Mouse (Mus musculus) midbrain, embryonic 14.5 days (tissue): Measurements from ENCODE around the gene Zdhhc19. TPM values are rescaled to one million over a fixed set of nuclear protein-coding genes. Genes with fewer than 3 reads are reported as not detected.
A peak's percentile ranks its signal among the peaks of the same experiment; 100 is the strongest.

Experiments
- ATAC-seq: fragments of 200-750 bp; cut with Nextera tagmentation; 2 replicates; pipeline ENCODE4 v1.8.0; 2017; ENCODE audit warnings: moderate number of reproducible peaks, moderate library complexity; ENCODE audit not compliant: low FRiP score, low TSS enrichment
- DNase-seq: peaks from one replicate; pipeline ENCODE4 v3.0.0-alpha.2; 2015
- H3K27ac ChIP-seq: fragments of 300-500 bp; sonication (generic); replicated peaks from 2 replicates; pipeline ENCODE4 v1.5.1; 2014; ENCODE audit warnings: mild to moderate bottlenecking, low read depth, low read length, moderate library complexity
- H3K27me3 ChIP-seq: fragments of 300-500 bp; sonication (generic); 2 replicates; pipeline ENCODE4 v1.6.1; 2014; ENCODE audit warnings: low read length, control low read depth, mixed read lengths; ENCODE audit not compliant: control insufficient read depth, insufficient read depth
- H3K36me3 ChIP-seq: fragments of 300-500 bp; sonication (generic); 2 replicates; pipeline ENCODE4 v1.6.1; 2014; ENCODE audit warnings: low read length, control low read depth; ENCODE audit not compliant: control insufficient read depth, insufficient read depth
- H3K4me1 ChIP-seq: fragments of 300-500 bp; sonication (generic); 2 replicates; pipeline ENCODE4 v1.6.1; 2014; ENCODE audit warnings: mild to moderate bottlenecking, antibody characterized with exemption, low read length, control low read depth; ENCODE audit not compliant: control insufficient read depth, insufficient read depth
- H3K4me2 ChIP-seq: fragments of 300-500 bp; sonication (generic); 2 replicates; pipeline ENCODE4 v1.6.1; 2014; ENCODE audit warnings: mild to moderate bottlenecking, low read length, moderate library complexity
- H3K4me3 ChIP-seq: fragments of 300-500 bp; sonication (generic); replicated peaks from 2 replicates; pipeline ENCODE4 v1.5.1; 2014; ENCODE audit warnings: low read depth, low read length
- H3K9ac ChIP-seq: fragments of 300-500 bp; sonication (generic); replicated peaks from 2 replicates; pipeline ENCODE4 v1.6.1; 2014; ENCODE audit warnings: mild to moderate bottlenecking, low read length, moderate library complexity
- H3K9me3 ChIP-seq: fragments of 300-500 bp; sonication (generic); 2 replicates; pipeline ENCODE4 v1.6.1; 2016; ENCODE audit warnings: low read length, control low read depth, mixed read lengths; ENCODE audit not compliant: control insufficient read depth
- WGBS: fragments of 180-500 bp; shearing (Covaris S2); extraction: QIAGEN DNeasy Blood & Tissue Kit; methylation state at CpG from one replicate; pipeline ENCODE4 v1.1.7; 2014; 5-methylcytosine and 5-hydroxymethylcytosine counted together
- polyA plus RNA-seq: library from polyadenylated mRNA; unstranded; fragments of >200 nt; fragmentation: Nextera tagmentation; extraction: Ambion mirVana; gene quantifications from 2 replicates; pipeline ENCODE4 v1.2.1, GENCODE M21; 2014

The Zdhhc19 gene
- polyA plus RNA-seq, 1 experiment from 2014 or later: not detected

- H3K27ac ChIP-seq: no peak overlapping the region
- DNase-seq: no peak
- no peaks in the 10 kb centered on the region for H3K9me3 ChIP-seq
- H3K27me3 ChIP-seq: no peaks in the 10 kb centered on the region
- no peak overlapping the region for H3K4me3 ChIP-seq
- 81% methylated on average over 4 of the region's 4 CpGs for WGBS
- H3K9ac ChIP-seq: no peak overlapping the region
- no peaks in the 10 kb centered on the region for H3K4me1 ChIP-seq
- no peak overlapping the region for H3K4me2 ChIP-seq
- H3K36me3 ChIP-seq: no peaks in the 10 kb centered on the region
- ATAC-seq: no peak
These were observed 76.5 kb downstream of the Zdhhc19 start for GRCm38 (mm10) chr16:32572528-32572927.

- H3K9me3 ChIP-seq: no peaks in the 10 kb centered on the region
- WGBS: 89% methylated on average over 4 of the region's 4 CpGs
- ATAC-seq: no peak
- no peak overlapping the region for H3K4me3 ChIP-seq
- H3K27ac ChIP-seq: no peak overlapping the region
- no peak overlapping the region for H3K9ac ChIP-seq
- no peaks in the 10 kb centered on the region for H3K4me1 ChIP-seq
- H3K36me3 ChIP-seq: no peaks in the 10 kb centered on the region
- no peaks in the 10 kb centered on the region for H3K27me3 ChIP-seq
- DNase-seq: no peak
- H3K4me2 ChIP-seq: no peak overlapping the region
These were observed 90.4 kb downstream of the Zdhhc19 start for GRCm38 (mm10) chr16:32586482-32586881.

DNA sequence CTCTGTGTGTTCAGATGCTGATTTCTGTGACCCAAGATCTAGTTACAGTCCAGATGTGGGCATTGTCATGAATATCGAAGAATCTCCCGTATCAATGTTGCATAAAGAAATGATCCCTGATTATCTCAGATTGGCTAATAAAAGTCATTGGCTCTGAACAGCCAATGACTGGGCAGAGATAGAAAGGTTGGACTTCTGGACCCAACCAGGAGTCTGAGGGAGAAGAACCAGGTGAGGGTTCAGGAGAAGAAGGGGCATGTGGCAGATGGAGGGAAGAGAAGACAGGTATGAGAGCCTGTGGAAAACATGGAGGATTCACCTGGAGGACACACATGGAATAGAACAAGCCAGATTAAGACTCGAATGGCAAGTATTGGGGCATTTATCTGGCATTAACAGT is 92.5 kb downstream of the Zdhhc19 start:
- 87% methylated on average over 3 of the region's 3 CpGs for WGBS
- no peaks in the 10 kb centered on the region for H3K4me1 ChIP-seq
- H3K36me3 ChIP-seq: no peaks in the 10 kb centered on the region
- H3K27me3 ChIP-seq: no peaks in the 10 kb centered on the region
- H3K27ac ChIP-seq: no peak overlapping the region
- no peak overlapping the region for H3K4me2 ChIP-seq
- no peak overlapping the region for H3K9ac ChIP-seq
- H3K4me3 ChIP-seq: no peak overlapping the region
- no peaks in the 10 kb centered on the region for H3K9me3 ChIP-seq
- ATAC-seq (no peak), DNase-seq (no peak)

- Histone ChIP-seq H3K4me3 (no peak overlapping the region), H3K27ac (no peak overlapping the region), H3K4me1 (no peaks in the 10 kb centered on the region), H3K27me3 (no peaks in the 10 kb centered on the region), H3K9me3 (no peaks in the 10 kb centered on the region), H3K9ac (no peak overlapping the region), H3K4me2 (no peak overlapping the region), H3K36me3 (no peaks in the 10 kb centered on the region)
- 52% methylated on average over 8 of the region's 8 CpGs for WGBS
- no peak for ATAC-seq
- no peak for DNase-seq
These were observed 95.5 kb downstream of the Zdhhc19 start for GRCm38 (mm10) chr16:32591521-32591920.

DNA sequence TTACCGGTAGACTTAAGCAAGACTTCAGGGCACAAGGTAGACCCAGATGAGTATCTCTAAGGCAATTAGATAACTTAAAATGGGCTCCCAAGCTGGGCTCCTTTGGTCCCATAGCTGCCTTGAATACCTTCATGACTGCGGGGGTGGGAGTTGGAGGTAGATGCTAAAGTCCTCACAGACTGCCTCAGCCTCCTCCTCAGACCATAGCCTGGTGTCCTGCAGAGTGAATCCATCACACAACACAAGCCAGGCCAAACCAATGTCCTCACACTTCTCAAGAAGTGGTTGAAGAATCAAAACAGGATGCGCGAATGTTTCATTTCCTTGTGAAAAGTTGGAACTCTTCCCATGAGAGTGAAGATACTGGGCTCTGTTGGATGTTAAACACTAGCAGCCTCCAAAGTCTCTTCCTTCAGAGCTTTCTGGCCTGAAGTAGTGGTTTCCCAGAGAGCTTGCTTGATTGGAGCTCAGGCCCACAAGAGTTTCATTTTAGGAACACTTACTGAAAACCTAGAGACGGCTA is 97.3 kb downstream of the Zdhhc19 start:
- H3K4me3 ChIP-seq: no peak overlapping the region
- no peaks in the 10 kb centered on the region for H3K27me3 ChIP-seq
- no peaks in the 10 kb centered on the region for H3K36me3 ChIP-seq
- DNase-seq (no peak), ATAC-seq (no peak)
- no peaks in the 10 kb centered on the region for H3K9me3 ChIP-seq
- no peak overlapping the region for H3K4me2 ChIP-seq
- H3K9ac ChIP-seq: no peak overlapping the region
- H3K4me1 ChIP-seq: no peaks in the 10 kb centered on the region
- no peak overlapping the region for H3K27ac ChIP-seq
- WGBS: 94% methylated on average over 5 of the region's 5 CpGs

GRCm38 (mm10) chr16:32593916-32594315 is 97.9 kb downstream of the Zdhhc19 start:
- Histone ChIP-seq H3K4me3 (no peak overlapping the region), H3K9me3 (no peaks in the 10 kb centered on the region), H3K27me3 (no peaks in the 10 kb centered on the region), H3K4me1 (no peaks in the 10 kb centered on the region), H3K9ac (no peak overlapping the region), H3K4me2 (no peak overlapping the region), H3K36me3 (no peaks in the 10 kb centered on the region), H3K27ac (no peak overlapping the region)
- no peak for ATAC-seq
- 81% methylated on average over 5 of the region's 5 CpGs for WGBS
- DNase-seq: no peak

- H3K4me2 ChIP-seq: no peak overlapping the region
- no peak overlapping the region for H3K27ac ChIP-seq
- H3K36me3 ChIP-seq: no peaks in the 10 kb centered on the region
- DNase-seq (no peak), ATAC-seq (no peak)
- no peaks in the 10 kb centered on the region for H3K27me3 ChIP-seq
- no peaks in the 10 kb centered on the region for H3K4me1 ChIP-seq
- H3K9me3 ChIP-seq: no peaks in the 10 kb centered on the region
- no peak overlapping the region for H3K4me3 ChIP-seq
- WGBS: 89% methylated on average over 5 of the region's 5 CpGs
- no peak overlapping the region for H3K9ac ChIP-seq
These were observed 98.6 kb downstream of the Zdhhc19 start for GRCm38 (mm10) chr16:32594701-32595100.

GRCm38 (mm10) chr16:32595142-32595855 is 99.2 kb downstream of the Zdhhc19 start:
- Histone ChIP-seq H3K9me3 (no peaks in the 10 kb centered on the region), H3K27me3 (no peaks in the 10 kb centered on the region), H3K4me1 (no peaks in the 10 kb centered on the region), H3K4me2 (no peak overlapping the region), H3K9ac (no peak overlapping the region), H3K4me3 (no peak overlapping the region), H3K36me3 (no peaks in the 10 kb centered on the region), H3K27ac (no peak overlapping the region)
- 86% methylated on average over 10 of the region's 10 CpGs for WGBS
- no peak for ATAC-seq
- no peak for DNase-seq

GRCm38 (mm10) chr16:32597909-32598381 is 101.9 kb downstream of the Zdhhc19 start:
- H3K27ac ChIP-seq: no peak overlapping the region
- ATAC-seq: no peak

More at GRCm38 (mm10) chr16:32597909-32598381, 101.9 kb downstream of the Zdhhc19 start:
- 28% methylated on average over 4 of the region's 4 CpGs for WGBS
- no peaks in the 10 kb centered on the region for H3K36me3 ChIP-seq
- no peak overlapping the region for H3K4me2 ChIP-seq
- H3K4me1 ChIP-seq: no peaks in the 10 kb centered on the region
- no peaks in the 10 kb centered on the region for H3K27me3 ChIP-seq
- H3K9ac ChIP-seq: no peak overlapping the region
- no peak overlapping the region for H3K4me3 ChIP-seq
- peak; percentile 49 for DNase-seq
- no peaks in the 10 kb centered on the region for H3K9me3 ChIP-seq
